Mouse (Mus musculus) thymus, postnatal 0 days (tissue): ENCODE measurements at regions not wholly inside any gene's neighbourhood (a gene's known extent, or its start where the extent isn't known, plus 50 kb on each side); places are given as distances from the start of the nearest gene placed in this dataset.
A peak's percentile ranks its signal among the peaks of the same experiment; 100 is the strongest.

Experiments used
- DNase-seq: peaks from one replicate; pipeline ENCODE4 v3.0.0-alpha.2; 2015; ENCODE audit warnings: low spot score

- peak; percentile 3 for DNase-seq
Observed at GRCm38 (mm10) chr8:117898015-117898414, 96.3 kb upstream of the Mphosph6 start.

GRCm38 (mm10) chr8:117894861-117895260 is 93.1 kb upstream of the Mphosph6 start:
- DNase-seq: no peak

GRCm38 (mm10) chr8:117890211-117890610 is 88.5 kb upstream of the Mphosph6 start:
- no peak for DNase-seq

GRCm38 (mm10) chr8:117881414-117881973 is 79.8 kb upstream of the Mphosph6 start:
- DNase-seq: no peak

- DNase-seq: no peak
Observed at GRCm38 (mm10) chr8:117880279-117880975, 78.7 kb upstream of the Mphosph6 start.

- no peak for DNase-seq
Observed at GRCm38 (mm10) chr8:117873611-117874010, 71.9 kb upstream of the Mphosph6 start.

- DNase-seq: no peak
Observed at GRCm38 (mm10) chr8:117867138-117867537, 65.4 kb upstream of the Mphosph6 start.

GRCm38 (mm10) chr8:117865014-117865413 is 63.3 kb upstream of the Mphosph6 start:
- DNase-seq: no peak

GRCm38 (mm10) chr8:117863837-117864236 is 62.1 kb upstream of the Mphosph6 start:
- DNase-seq: peak; percentile 33

- DNase-seq: no peak
Observed at GRCm38 (mm10) chr8:117862318-117862717, 60.6 kb upstream of the Mphosph6 start.

GRCm38 (mm10) chr8:117859734-117860133 is 58.0 kb upstream of the Mphosph6 start:
- no peak for DNase-seq

- no peak for DNase-seq
Observed at GRCm38 (mm10) chr8:117859095-117859494, 57.4 kb upstream of the Mphosph6 start.

- DNase-seq: no peak
Observed at GRCm38 (mm10) chr8:117856121-117856520, 54.4 kb upstream of the Mphosph6 start.

- DNase-seq: no peak
Observed at GRCm38 (mm10) chr8:117854942-117855491, 53.3 kb upstream of the Mphosph6 start.

- no peak for DNase-seq
Observed at GRCm38 (mm10) chr8:117854301-117854700, 52.6 kb upstream of the Mphosph6 start.

GRCm38 (mm10) chr8:117853408-117853807 is 51.7 kb upstream of the Mphosph6 start:
- no peak for DNase-seq

GRCm38 (mm10) chr8:117852521-117852920 is 50.8 kb upstream of the Mphosph6 start:
- DNase-seq: no peak
